Mouse (Mus musculus) mouse embryonic stem cell (cell line): ENCODE measurements around the gene Apod.
"Not testable (repeated sequence)": the region's sequence is repeated elsewhere in the genome, so short reads cannot be mapped to it uniquely, and the experiment has no call there.

ENCODE experiments used
- in situ Hi-C, 2 experiments: fragments of 300-500 bp; cut with MboI; formaldehyde crosslinking; loops; 1 replicate in 1 of 2; 3 replicates in 1 of 2; pipeline ENCODE4 v1.14.3; 2019 to 2020; ENCODE audit warnings: low sequenced_read_pairs in 2 of 2, low pct_unique_long_range_greater_than_20kb in 1 of 2, mixed read lengths in 1 of 2; ENCODE audit not compliant: unreplicated experiment in 1 of 2

Apod gene

DNA sequence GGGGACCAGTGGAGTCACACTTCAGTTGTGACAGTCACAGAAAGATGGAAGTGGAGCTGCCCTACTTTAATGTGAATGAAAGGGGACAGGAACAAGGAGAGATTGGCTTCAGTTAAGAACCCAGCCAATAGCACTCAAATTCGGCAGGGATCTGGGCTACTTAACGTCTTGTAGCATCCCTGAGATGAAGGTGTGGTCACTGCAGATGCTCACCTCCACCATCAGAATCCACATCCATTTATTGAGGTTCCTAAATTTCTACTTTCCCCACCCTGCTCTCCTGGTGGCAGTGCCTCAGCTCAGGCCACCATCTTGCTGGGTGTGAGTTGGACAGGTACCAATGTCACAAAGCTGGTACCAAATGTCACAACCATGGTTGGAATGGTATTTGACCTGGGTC is 13.3 kb upstream of the Apod start:
- in situ Hi-C loops = loop anchor here in 1 of 2 experiments (25.0 kb wide), 1 partner anchor 741 kb away; the partner anchor contains the start of genes Fam43a and Lsg1

GRCm38 (mm10) chr16:31327430-31327829 is 12.8 kb upstream of the Apod start:
- in situ Hi-C loops = loop anchor here in 1 of 2 experiments (25.0 kb wide), 1 partner anchor 740 kb away; the partner anchor contains the start of genes Fam43a and Lsg1

- in situ Hi-C loops = loop anchor here in 1 of 2 experiments (25.0 kb wide), 1 partner anchor 739 kb away; the partner anchor contains the start of genes Fam43a and Lsg1
Observed at GRCm38 (mm10) chr16:31326679-31327078, 12.1 kb upstream of the Apod start.

- in situ Hi-C loops = loop anchor here in 1 of 2 experiments (25.0 kb wide), 1 partner anchor 739 kb away; the partner anchor contains the start of genes Fam43a and Lsg1
Observed at GRCm38 (mm10) chr16:31325966-31326365, 11.4 kb upstream of the Apod start.

- in situ Hi-C loops = loop anchor here in 1 of 2 experiments (25.0 kb wide), 1 partner anchor 738 kb away; the partner anchor contains the start of genes Fam43a and Lsg1
Observed at GRCm38 (mm10) chr16:31325120-31325519, 10.5 kb upstream of the Apod start.

- in situ Hi-C loops = no loop called here
Observed at GRCm38 (mm10) chr16:31321501-31321900, 6.9 kb upstream of the Apod start.

DNA sequence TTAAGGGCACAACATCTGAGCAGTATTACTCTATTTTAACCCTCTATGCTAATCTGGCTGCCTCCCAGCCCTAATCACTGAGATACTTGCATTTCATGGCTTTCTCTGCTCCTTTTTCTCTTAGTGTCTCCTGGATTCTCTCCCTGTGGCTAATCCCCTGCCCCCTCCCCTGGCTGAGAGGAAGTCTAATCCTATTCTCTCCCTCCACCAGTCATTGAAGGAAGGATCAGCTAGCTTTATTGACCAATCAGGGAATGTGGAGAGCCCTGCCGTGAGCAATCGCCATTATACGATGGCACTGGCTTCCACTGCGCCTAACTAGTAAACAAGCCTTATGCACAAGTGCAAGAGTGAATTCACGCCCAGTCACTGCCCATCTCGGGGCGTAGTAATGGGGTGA is 6.3 kb upstream of the Apod start:
- in situ Hi-C loops = no loop called here

GRCm38 (mm10) chr16:31319723-31320122 is 5.1 kb upstream of the Apod start:
- in situ Hi-C loops = not testable (repeated sequence)

DNA sequence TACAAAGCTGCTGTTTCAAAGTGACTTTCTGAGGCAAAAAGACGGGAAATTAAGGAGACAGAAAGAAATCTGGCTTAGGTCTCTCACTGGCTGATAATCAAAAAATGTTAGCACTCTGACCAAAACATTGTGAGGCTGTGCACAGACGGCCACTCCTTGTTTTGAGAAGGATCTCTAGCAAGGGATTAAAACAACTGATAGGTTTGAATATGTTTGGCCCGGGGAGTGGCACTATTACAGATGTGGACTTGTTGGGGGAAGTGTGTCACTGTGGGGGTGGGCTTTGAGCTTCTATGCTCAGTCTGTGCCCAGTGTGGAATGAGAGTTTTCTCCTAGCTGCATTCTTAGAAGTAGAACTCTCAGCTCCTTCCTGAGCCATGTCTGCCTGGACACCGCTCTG is 4.7 kb upstream of the Apod start:
- in situ Hi-C loops = no loop called here

DNA sequence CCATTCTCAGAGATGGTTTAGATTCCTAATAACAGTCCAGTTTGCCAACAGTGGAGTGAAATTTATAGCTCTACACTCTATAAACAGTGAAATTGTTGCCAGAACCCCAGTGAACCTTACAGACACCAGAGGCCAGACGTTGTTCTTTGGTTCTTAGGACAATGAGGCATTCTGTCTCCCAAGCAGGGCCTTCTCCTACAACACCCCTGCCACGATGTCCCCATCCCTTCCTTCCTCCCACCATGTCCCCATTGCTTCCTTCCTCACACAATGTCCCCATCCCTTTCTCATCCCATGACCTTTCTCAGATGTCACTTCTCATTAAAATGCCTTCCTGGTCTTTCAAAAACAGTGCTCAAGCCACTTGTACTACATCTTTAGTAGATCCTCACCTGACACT is 3.8 kb upstream of the Apod start:
- in situ Hi-C loops = no loop called here

DNA sequence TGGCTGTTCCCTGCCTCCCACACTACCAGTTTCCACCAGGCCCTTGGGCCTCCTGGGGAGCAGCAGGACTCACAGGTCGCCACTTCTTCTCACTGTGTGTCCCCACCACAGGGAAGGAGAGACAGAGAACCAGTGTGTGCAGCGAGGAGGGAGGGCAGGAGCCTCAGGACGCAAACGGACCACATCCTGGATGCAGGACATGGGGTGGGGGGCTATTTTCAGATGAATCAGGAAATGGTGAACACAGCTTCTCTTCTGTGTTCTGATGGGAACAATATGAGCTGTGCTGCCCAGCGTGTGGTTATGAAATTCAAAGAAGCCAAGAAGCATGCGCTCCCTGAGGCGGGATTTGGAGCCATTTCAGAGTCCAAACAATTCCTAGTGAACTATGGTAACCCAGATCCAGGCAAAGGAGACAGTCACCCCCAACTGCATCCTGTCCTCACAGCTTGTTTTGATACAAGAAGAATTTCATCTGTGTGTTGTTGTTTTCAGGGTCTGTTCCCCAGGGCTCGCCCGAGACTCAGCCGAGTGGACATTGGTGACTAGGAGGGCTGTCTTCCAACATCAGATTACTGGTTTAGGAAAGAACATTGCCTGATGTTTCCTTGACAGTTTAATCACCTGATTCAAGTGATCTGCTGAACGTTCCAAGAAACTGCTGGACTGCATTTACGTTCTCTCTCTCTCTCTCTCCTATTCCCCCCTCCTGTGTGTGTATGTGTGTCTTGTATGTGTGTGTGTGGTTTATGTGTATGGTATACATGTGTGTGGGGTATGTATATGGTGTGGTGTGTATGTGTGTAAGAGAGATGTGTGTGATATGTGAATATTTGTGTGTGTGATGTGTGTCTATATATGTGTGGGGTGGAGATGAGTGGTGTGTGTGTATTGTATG is 1.9 kb upstream of the Apod start:
- in situ Hi-C loops = not testable (repeated sequence)

- in situ Hi-C loops = no loop called here
Observed at GRCm38 (mm10) chr16:31315294-31315693, 686 bp upstream of the Apod start.

GRCm38 (mm10) chr16:31313611-31314010 is 997 bp downstream of the Apod start:
- in situ Hi-C loops = no loop called here

GRCm38 (mm10) chr16:31312296-31312695 is 2.3 kb downstream of the Apod start:
- in situ Hi-C loops = no loop called here

GRCm38 (mm10) chr16:31305199-31305919 is 9.2 kb downstream of the Apod start:
- in situ Hi-C loops = no loop called here

GRCm38 (mm10) chr16:31303276-31303675 is 11.3 kb downstream of the Apod start:
- in situ Hi-C loops = no loop called here

GRCm38 (mm10) chr16:31300883-31301532 is 13.6 kb downstream of the Apod start:
- in situ Hi-C loops = no loop called here

DNA sequence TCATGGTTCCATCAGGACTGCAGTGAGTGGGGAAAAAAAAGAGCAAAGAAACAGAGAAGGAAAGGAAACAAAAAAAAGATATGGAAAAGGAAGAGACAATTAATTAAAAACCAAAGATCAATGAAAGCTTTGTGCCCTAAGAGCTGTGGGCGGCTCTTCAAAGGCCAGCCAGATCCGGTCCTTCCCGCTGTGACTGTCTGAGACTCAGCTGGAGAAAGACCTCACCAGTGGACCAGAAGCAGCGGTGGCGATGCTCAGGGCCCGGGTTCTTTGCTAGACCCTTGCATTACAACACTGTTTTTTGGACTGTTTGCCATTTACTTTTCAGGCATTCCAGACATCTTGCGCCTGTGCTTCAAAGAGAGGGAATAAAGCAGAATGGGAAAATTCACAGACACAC is 14.1 kb downstream of the Apod start:
- in situ Hi-C loops = no loop called here

GRCm38 (mm10) chr16:31299960-31300353 is 14.7 kb downstream of the Apod start:
- in situ Hi-C loops = no loop called here
